8 mouse cellular contexts compared by ENCODE assay signal in genomic region chr4:106200241-106200640, GRCm38 (mm10).
DNase-seq lines count a peak whose midpoint lies in the region.

No protein-coding gene starts in this region.

- peak; percentile 29 for DNase-seq in adrenal gland, postnatal 10 days
- DNase-seq in adrenal gland, adult 8-10 months, result no peak
- peak; percentile 34 to 43 for DNase-seq in heart, adult 9 months (ENCODE audit: low spot score in 2 of 2)
- DNase-seq in kidney, postnatal 25 days, result peak; percentile 12 to 46
- DNase-seq in lung, postnatal 4 days, result peak; percentile 23 to 36
- peak; percentile 33 for DNase-seq in yolk sac, embryonic 10.5 days (ENCODE audit: low spot score)
- no peak for DNase-seq in layer of hippocampus, postnatal 10 days (ENCODE audit: low spot score in 2 of 2)
- DNase-seq in ovary, adult 18-20 months (ENCODE audit: low spot score), result no peak

Comparison
In these comparisons a context has a peak if more than half of its experiments do, and no peak if none do; other contexts are left out.
1. DNase-seq: peak in adrenal gland, postnatal 10 days (single experiment), heart, adult 9 months (2 of 2), kidney, postnatal 25 days (2 of 2), lung, postnatal 4 days (2 of 2) and yolk sac, embryonic 10.5 days (single experiment); none in adrenal gland, adult 8-10 months (single experiment), layer of hippocampus, postnatal 10 days (0 of 2) and ovary, adult 18-20 months (single experiment).